Mouse (Mus musculus) hindlimb bud, embryonic 11.5 days (tissue): ENCODE measurements around the gene Krtap12-1.
"Not testable (repeated sequence)": the region's sequence is repeated elsewhere in the genome, so short reads cannot be mapped to it uniquely, and the experiment has no call there.

Experiments
- DNase-seq: peaks from one replicate; pipeline ENCODE4 v3.0.0-alpha.2; 2012; ENCODE audit warnings: low read depth, low spot score; ENCODE audit errors: extremely low spot score

The Krtap12-1 gene

DNA sequence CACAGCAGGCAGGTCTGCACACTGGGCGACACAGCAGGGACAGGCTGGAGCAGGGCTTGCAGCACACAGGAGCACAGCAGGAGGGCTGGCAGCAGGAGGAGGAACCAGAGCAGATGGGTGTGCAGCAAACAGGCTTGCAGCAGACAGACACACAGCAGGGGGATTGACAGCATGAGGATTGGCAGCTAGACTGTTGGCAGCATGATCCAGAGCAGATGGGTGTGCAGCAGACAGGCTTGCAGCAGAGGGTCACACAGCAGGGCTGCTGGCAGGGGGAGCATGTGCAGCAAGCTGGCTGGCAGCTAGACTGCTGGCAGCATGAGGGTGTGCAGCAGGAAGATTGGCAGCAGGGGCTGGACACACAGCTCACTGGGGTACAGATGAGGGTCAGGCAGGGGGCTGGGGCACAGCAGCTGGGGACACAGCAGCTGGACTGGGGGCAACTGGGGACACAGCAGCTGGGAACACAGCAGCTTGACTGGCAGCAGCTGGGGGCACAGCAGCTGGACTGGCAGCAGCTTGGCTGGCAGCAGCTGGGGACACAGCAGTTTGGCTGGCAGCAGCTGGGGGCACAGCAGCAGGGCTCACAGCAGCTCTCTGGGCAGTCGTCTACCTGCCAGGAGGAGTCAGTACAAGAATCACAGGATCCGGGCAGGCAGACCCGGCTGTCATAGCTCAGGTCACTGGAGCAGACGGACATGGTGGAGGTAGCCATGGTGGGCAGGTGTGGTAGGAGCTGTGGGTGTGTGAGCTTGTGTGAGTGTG, 21.7 kb downstream of the Krtap12-1 start, which contains the start of gene Gm18596:
Gm18596 (minus strand) TSS at position 715 of the 765 bp plus-strand sequence.
- not testable (repeated sequence) for DNase-seq

DNA sequence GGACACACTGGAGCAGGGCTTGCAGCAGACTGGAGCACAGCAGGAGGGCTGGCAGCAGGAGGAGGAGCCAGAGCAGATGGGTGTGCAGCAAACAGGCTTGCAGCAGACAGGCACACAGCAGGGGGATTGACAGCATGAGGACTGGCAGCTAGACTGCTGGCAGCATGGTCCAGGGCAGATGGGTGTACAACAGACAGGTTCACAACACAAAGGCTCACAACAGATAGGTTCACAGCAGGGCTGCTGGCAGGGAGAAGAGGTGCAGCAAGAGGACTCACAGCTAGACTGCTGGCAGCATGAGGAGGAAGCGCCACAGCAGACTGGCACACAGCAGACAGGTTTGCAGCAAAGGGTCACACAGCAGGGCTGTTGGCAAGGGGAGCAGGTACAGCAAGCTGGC, 30.3 kb downstream of the Krtap12-1 start:
- DNase-seq: not testable (repeated sequence)

DNA sequence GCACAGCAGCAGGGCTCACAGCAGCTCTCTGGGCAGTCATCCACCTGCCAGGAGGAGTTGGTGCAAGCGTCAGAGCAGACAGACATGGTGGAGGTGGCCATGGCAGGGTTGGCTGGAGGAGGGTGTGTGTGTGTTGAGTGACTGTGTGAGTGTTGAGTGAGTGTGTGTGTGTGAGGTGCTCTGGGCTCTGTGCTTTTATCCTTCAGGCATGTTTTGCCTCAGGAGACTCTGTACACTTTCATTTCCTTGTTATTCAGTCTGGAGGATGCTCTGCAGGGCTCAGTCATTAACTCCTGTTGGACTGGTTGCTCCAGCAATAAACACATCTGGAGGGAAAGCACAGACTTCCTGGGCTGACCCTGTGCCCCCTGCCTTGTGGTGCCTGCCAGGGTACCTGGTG, 30.9 kb downstream of the Krtap12-1 start, which contains the start of gene Gm9736:
Gm9736 (minus strand) TSS at position 101 of the 400 bp plus-strand sequence.
- not testable (repeated sequence) for DNase-seq

DNA sequence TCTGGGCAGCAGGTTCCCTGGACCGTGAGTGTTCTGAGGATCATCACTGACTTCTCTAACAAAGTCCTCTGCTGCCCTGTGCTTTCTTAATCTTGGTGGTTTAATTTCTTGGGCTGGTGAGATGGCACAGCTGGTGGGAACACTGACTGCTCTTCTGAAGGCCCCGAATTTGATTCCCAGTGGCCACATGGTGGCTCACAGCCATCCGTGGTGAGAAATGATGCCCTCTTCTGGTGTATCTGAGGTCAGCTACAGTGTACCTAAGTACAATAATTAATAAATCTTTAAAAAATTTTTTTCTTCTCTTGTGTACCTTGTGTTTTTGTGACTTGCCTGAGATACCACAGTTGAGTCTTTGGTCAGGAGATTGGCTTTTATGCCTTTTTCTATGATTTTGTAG, 31.9 kb downstream of the Krtap12-1 start:
- not testable (repeated sequence) for DNase-seq

DNA sequence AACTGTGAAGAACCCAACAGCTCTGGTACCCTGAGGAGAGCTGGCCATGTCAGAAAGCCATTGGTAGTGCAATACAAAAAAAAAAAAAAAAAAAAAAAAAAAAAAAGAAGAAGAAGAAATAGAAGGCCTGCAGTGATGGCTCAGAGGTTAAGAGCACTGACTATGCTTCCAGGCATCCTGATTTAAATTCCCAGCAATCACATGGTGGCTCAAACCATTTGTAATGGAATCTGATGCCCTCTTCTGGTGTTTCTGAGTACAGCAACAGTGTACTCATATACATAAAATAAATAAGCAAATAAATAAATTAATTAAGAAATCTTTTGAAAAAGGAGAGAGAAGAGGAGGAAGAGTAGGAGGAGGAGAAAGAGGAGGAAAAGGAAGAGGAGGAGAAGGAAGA, 33.0 kb downstream of the Krtap12-1 start:
- DNase-seq: no peak

DNA sequence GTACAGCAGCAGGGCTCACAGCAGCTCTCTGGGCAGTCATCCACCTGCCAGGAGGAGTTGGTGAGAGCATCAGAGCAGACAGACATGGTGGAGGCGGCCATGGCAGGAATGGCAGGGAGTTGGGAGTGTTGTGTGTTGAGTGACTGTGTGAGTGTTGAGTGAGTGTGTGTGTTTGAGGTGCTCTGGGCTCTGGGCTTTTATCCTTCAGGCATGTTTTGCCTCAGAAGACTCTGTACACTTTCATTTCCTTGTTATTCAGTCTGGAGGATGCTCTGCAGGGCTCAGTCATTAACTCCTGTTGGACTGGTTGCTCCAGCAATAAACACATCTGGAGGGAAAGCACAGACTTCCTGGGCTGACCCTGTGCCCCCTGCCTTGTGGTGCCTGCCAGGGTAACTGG, 39.2 kb downstream of the Krtap12-1 start, which contains the start of gene Gm3233:
Gm3233 (minus strand) TSS at position 101 of the 400 bp plus-strand sequence.
- not testable (repeated sequence) for DNase-seq

DNA sequence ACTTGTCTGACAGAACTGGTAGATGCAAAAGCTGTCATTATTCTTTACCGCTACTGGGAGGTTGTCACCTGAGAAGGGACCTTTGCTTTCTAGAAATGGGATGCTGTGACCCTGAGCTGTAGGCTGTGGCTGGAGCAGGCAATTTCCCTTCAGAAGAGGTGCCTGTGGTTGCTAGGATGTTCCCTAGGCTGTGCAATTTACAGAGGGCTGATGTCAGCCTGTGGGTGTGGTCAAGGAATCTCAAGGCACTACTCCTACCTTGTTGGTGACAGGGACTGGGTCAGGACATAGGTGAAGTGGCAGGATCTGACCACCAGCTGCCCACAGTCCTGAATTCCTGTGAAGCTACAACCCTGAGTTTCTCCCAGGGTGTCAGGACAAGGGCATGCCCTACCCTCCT, 49.3 kb downstream of the Krtap12-1 start:
- no peak for DNase-seq
